Mouse (Mus musculus): ENCODE data around the gene Lmf1. TPM values are rescaled to one million over a fixed set of nuclear protein-coding genes. Genes with fewer than 3 reads are reported as not detected.

Gene Lmf1
- polyA plus RNA-seq, 1 experiment from 2014 or later: 31.3 TPM

DNA sequence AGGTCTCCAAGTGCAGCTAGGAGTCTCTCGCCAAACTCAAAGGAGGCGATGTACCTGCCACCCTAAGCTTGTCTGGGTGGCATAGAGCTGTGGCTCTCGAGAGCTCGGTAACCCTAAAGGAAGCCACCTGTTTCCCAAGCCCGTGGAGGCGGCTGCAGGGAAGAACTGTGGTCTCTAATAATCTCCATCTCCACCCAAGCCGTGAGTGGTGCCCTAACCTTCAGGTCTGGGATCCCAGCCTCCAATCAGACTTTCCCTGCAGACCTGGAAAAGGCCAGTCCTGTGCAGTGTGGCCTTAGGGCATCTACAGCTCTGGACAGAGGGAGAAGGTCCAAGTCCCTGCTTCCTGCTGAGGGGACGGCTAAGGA is 7.4 kb upstream of the Lmf1 start:
- H3K4me1 ChIP-seq (replicated peaks; ENCODE audit: control insufficient read depth, insufficient read depth, low read length): no peaks in the 10 kb centered on the region; the same call in none of the 2 replicates
- peak overlapping the region; percentile 53 for H3K4me3 ChIP-seq (ENCODE audit: low read depth, low read length)
- peak overlapping the region; percentile 99 for H3K4me2 ChIP-seq (ENCODE audit: low read length)
- no peak for ATAC-seq (replicated peaks; ENCODE audit: low FRiP score, low TSS enrichment, low read depth)
- 3% methylated on average over 8 of the region's 8 CpGs for WGBS
- H3K9me3 ChIP-seq (ENCODE audit: control insufficient read depth, low read length): no peaks in the 10 kb centered on the region
- DNase-seq (ENCODE audit: low spot score): no peak
- H3K27me3 ChIP-seq (replicated peaks; ENCODE audit: control insufficient read depth, insufficient read depth, low read length): peaks cover 18% of the 10 kb centered on the region
- H3K9ac ChIP-seq (ENCODE audit: low read length): peak overlapping the region; percentile 36
- no peaks in the 10 kb centered on the region for H3K36me3 ChIP-seq (ENCODE audit: control insufficient read depth, insufficient read depth, low read length)
- no peak overlapping the region for H3K27ac ChIP-seq (ENCODE audit: low read depth)

- 73% methylated on average over 12 of the region's 12 CpGs for WGBS
- Histone ChIP-seq H3K9ac (ENCODE audit: low read length) (no peak overlapping the region), H3K4me1 (replicated peaks; ENCODE audit: control insufficient read depth, insufficient read depth, low read length) (peaks cover 11% of the 10 kb centered on the region), H3K4me3 (ENCODE audit: low read depth, low read length) (no peak overlapping the region), H3K9me3 (ENCODE audit: control insufficient read depth, low read length) (no peaks in the 10 kb centered on the region), H3K27ac (ENCODE audit: low read depth) (no peak overlapping the region), H3K4me2 (ENCODE audit: low read length) (no peak overlapping the region), H3K36me3 (ENCODE audit: control insufficient read depth, insufficient read depth, low read length) (no peaks in the 10 kb centered on the region), H3K27me3 (replicated peaks; ENCODE audit: control insufficient read depth, insufficient read depth, low read length) (no peaks in the 10 kb centered on the region)
- ATAC-seq (replicated peaks; ENCODE audit: low FRiP score, low TSS enrichment, low read depth) (no peak), DNase-seq (ENCODE audit: low spot score) (no peak)
These were observed 3.5 kb upstream of the Lmf1 start for GRCm38 (mm10) chr17:25575208-25575971.

DNA sequence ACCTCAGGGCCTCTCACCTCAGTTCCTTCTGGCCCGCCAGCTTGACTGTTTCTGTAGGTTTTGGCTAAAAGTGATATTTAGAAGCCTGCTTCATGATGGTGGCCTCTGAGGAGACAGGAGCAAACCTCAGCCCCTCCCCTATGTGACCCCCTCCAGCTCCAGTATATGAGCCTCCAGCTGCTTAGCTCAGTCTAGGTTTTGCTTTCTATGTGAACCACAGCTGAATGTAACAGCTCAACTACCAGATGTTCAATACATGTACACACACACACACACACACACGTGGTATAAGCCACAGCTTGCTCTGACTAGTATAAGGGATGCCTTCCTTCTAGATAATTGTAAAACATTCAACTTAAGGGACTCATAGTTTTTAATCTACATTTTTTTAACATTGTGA is 2.9 kb upstream of the Lmf1 start:
- no peak for ATAC-seq (replicated peaks; ENCODE audit: low FRiP score, low TSS enrichment, low read depth)

GRCm38 (mm10) chr17:25577263-25577662 is 1.6 kb upstream of the Lmf1 start:
- H3K36me3 ChIP-seq (ENCODE audit: control insufficient read depth, insufficient read depth, low read length): no peaks in the 10 kb centered on the region
- no peak overlapping the region for H3K9ac ChIP-seq (ENCODE audit: low read length)
- 69% methylated on average over 6 of the region's 6 CpGs for WGBS
- no peak overlapping the region for H3K4me3 ChIP-seq (ENCODE audit: low read depth, low read length)
- no peak overlapping the region for H3K4me2 ChIP-seq (ENCODE audit: low read length)
- no peaks in the 10 kb centered on the region for H3K9me3 ChIP-seq (ENCODE audit: control insufficient read depth, low read length)
- no peak overlapping the region for H3K27ac ChIP-seq (ENCODE audit: low read depth)
- H3K4me1 ChIP-seq (replicated peaks; ENCODE audit: control insufficient read depth, insufficient read depth, low read length): peaks cover 11% of the 10 kb centered on the region
- no peaks in the 10 kb centered on the region for H3K27me3 ChIP-seq (replicated peaks; ENCODE audit: control insufficient read depth, insufficient read depth, low read length)
- DNase-seq (ENCODE audit: low spot score): no peak
- no peak for ATAC-seq (replicated peaks; ENCODE audit: low FRiP score, low TSS enrichment, low read depth)

More for the DNA sequence above, 2.9 kb upstream of the Lmf1 start:
- Histone ChIP-seq H3K27me3 (replicated peaks; ENCODE audit: control insufficient read depth, insufficient read depth, low read length) (no peaks in the 10 kb centered on the region), H3K9ac (ENCODE audit: low read length) (no peak overlapping the region), H3K36me3 (ENCODE audit: control insufficient read depth, insufficient read depth, low read length) (no peaks in the 10 kb centered on the region), H3K4me1 (replicated peaks; ENCODE audit: control insufficient read depth, insufficient read depth, low read length) (peaks cover 11% of the 10 kb centered on the region), H3K27ac (ENCODE audit: low read depth) (no peak overlapping the region), H3K4me2 (ENCODE audit: low read length) (no peak overlapping the region), H3K9me3 (ENCODE audit: control insufficient read depth, low read length) (no peaks in the 10 kb centered on the region), H3K4me3 (ENCODE audit: low read depth, low read length) (no peak overlapping the region)
- DNase-seq (ENCODE audit: low spot score): no peak
- WGBS: 63% methylated on average over 2 of the region's 2 CpGs

- WGBS: 55% methylated on average over 2 of the region's 2 CpGs
- no peak for ATAC-seq (replicated peaks; ENCODE audit: low FRiP score, low TSS enrichment, low read depth)
These were observed 1.2 kb upstream of the Lmf1 start for GRCm38 (mm10) chr17:25577702-25578101.

DNA sequence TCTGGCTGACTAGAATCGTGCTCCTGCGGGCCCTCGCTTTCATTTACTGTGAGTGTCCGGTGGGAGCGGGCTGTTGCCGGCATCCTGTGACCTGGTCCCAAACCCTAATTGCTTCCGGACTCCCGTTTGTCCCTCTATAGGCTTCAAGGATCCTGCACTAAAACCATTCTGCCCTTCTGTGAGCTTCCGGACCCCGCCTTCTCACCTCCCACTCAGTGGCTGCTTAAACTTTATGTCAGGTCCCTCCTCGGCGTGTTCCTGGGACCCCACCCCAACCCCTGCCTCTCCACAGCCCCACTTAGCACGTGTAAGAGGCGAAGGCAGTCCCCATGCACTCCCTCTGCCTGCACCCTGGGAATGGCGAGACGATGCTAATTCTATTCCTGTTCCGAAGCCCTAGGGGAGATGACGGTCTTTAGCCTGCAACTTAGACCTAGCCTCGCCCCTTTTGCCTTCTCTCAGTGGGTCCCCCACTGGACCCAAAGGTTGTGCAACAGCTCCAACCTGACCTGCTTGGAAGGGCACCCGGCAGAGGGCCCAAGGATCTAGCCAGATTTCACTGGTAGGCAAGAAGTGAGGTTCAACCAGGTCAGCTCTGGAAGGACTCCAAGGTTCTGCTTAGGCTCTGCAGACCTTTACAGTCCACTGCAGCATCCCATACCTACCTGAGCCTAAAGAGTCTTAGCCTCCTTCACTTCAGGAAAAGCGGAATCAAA is 605 bp downstream of the Lmf1 start:
- Histone ChIP-seq H3K4me2 (ENCODE audit: low read length) (peak overlapping the region; percentile 96), H3K4me1 (replicated peaks; ENCODE audit: control insufficient read depth, insufficient read depth, low read length) (peaks cover 11% of the 10 kb centered on the region), H3K9me3 (ENCODE audit: control insufficient read depth, low read length) (no peaks in the 10 kb centered on the region), H3K27me3 (replicated peaks; ENCODE audit: control insufficient read depth, insufficient read depth, low read length) (no peaks in the 10 kb centered on the region), H3K4me3 (ENCODE audit: low read depth, low read length) (peak overlapping the region; percentile 78), H3K27ac (ENCODE audit: low read depth) (peak overlapping the region; percentile 43; the same call in 1 of the 2 replicates), H3K36me3 (ENCODE audit: control insufficient read depth, insufficient read depth, low read length) (no peaks in the 10 kb centered on the region), H3K9ac (ENCODE audit: low read length) (peak overlapping the region; percentile 81)
- ATAC-seq (replicated peaks; ENCODE audit: low FRiP score, low TSS enrichment, low read depth) (peak; percentile 74; the same call in 1 of the 2 replicates), DNase-seq (ENCODE audit: low spot score) (peak; percentile 71)
- WGBS: 5% methylated on average over 21 of the region's 21 CpGs

More at GRCm38 (mm10) chr17:25577702-25578101, 1.2 kb upstream of the Lmf1 start:
- Histone ChIP-seq H3K4me3 (ENCODE audit: low read depth, low read length) (no peak overlapping the region), H3K36me3 (ENCODE audit: control insufficient read depth, insufficient read depth, low read length) (no peaks in the 10 kb centered on the region), H3K27me3 (replicated peaks; ENCODE audit: control insufficient read depth, insufficient read depth, low read length) (no peaks in the 10 kb centered on the region), H3K4me1 (replicated peaks; ENCODE audit: control insufficient read depth, insufficient read depth, low read length) (peaks cover 11% of the 10 kb centered on the region), H3K9me3 (ENCODE audit: control insufficient read depth, low read length) (no peaks in the 10 kb centered on the region), H3K9ac (ENCODE audit: low read length) (no peak overlapping the region), H3K27ac (ENCODE audit: low read depth) (no peak overlapping the region), H3K4me2 (ENCODE audit: low read length) (no peak overlapping the region)
- no peak for DNase-seq (ENCODE audit: low spot score)

- Histone ChIP-seq H3K4me3 (ENCODE audit: low read depth, low read length) (no peak overlapping the region), H3K27ac (ENCODE audit: low read depth) (no peak overlapping the region), H3K9ac (ENCODE audit: low read length) (no peak overlapping the region), H3K27me3 (replicated peaks; ENCODE audit: control insufficient read depth, insufficient read depth, low read length) (no peaks in the 10 kb centered on the region), H3K4me1 (replicated peaks; ENCODE audit: control insufficient read depth, insufficient read depth, low read length) (peaks cover 11% of the 10 kb centered on the region), H3K4me2 (ENCODE audit: low read length) (no peak overlapping the region), H3K36me3 (ENCODE audit: control insufficient read depth, insufficient read depth, low read length) (peaks cover 15% of the 10 kb centered on the region), H3K9me3 (ENCODE audit: control insufficient read depth, low read length) (no peaks in the 10 kb centered on the region)
- ATAC-seq (replicated peaks; ENCODE audit: low FRiP score, low TSS enrichment, low read depth) (no peak), DNase-seq (ENCODE audit: low spot score) (no peak)
- WGBS: 72% methylated on average over 8 of the region's 8 CpGs
These were observed 3.2 kb downstream of the Lmf1 start for GRCm38 (mm10) chr17:25582076-25582475.

DNA sequence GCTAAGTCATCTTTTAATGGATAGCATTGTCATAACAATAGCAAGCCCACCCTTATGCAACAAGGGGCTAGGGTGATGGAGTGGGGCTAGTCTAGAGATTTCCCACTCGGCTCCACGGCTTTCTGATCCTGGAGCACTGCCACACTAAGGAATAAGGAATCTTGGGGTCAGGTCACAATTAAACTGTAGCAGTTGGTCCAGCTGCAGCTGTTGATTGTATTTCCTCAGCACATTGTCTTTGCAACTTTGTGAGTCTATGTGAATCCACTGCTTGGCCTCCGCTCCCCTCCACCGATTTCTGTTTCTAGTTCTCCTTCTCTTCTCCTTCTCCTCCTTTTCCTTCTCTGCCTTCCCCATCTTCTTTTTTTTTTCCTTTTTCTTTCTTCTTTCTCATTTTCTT is 4.2 kb downstream of the Lmf1 start:
- H3K9me3 ChIP-seq (ENCODE audit: control insufficient read depth, low read length): no peaks in the 10 kb centered on the region
- no peak overlapping the region for H3K9ac ChIP-seq (ENCODE audit: low read length)
- 77% methylated on average over 4 of the region's 4 CpGs for WGBS
- DNase-seq (ENCODE audit: low spot score) (no peak), ATAC-seq (replicated peaks; ENCODE audit: low FRiP score, low TSS enrichment, low read depth) (no peak)
- H3K36me3 ChIP-seq (ENCODE audit: control insufficient read depth, insufficient read depth, low read length): peaks cover 23% of the 10 kb centered on the region
- H3K27me3 ChIP-seq (replicated peaks; ENCODE audit: control insufficient read depth, insufficient read depth, low read length): no peaks in the 10 kb centered on the region
- H3K4me2 ChIP-seq (ENCODE audit: low read length): no peak overlapping the region
- H3K4me1 ChIP-seq (replicated peaks; ENCODE audit: control insufficient read depth, insufficient read depth, low read length): peaks cover 11% of the 10 kb centered on the region
- H3K4me3 ChIP-seq (ENCODE audit: low read depth, low read length): no peak overlapping the region
- no peak overlapping the region for H3K27ac ChIP-seq (ENCODE audit: low read depth)
